10 mouse cellular contexts compared by ENCODE assay signal in the genomic region with DNA sequence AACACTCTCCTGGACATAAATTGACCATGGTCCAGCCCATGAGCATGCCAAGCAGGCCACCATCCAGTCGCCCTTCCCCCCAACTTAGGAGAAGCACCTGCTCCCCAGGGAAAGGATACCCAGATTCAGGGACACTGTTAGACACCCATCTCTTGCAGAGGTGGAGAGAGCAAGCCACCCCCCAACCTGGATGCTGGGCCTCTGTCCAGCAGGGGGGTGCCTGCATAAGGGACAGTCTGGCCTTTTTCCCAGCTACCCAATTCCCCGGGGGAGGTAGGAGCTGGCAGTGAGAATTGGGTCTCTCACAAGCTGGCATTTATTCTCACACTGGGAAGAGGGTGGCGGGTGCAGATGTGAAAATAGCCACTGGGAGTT. TPM values are rescaled to one million over a fixed set of nuclear protein-coding genes. Genes with fewer than 3 reads are reported as not detected.
DNase-seq lines count a peak whose midpoint lies in the region; ATAC-seq and TF ChIP-seq lines count a peak whose summit lies in the region.
"Had no signal": no experiment of that assay in that cellular context is flagged by ENCODE, and none has a peak within 500 bp of the region (broad histone marks: within the 10 kb centered on the region; RNA-seq: fewer than 3 reads in every experiment).

No protein-coding gene starts in this region.

- H3K4me2 ChIP-seq in forebrain, postnatal 0 days (ENCODE audit: low read depth), result peak overlapping the region; percentile 84
- H3K4me2 ChIP-seq in midbrain, embryonic 15.5 days, result peak overlapping the region; percentile 68
- H3K4me2 ChIP-seq: lung, embryonic 14.5 days had no signal

- peaks cover 11% of the 10 kb centered on the region for H3K4me1 ChIP-seq in forebrain, postnatal 0 days (ENCODE audit: insufficient read depth)
- peaks cover 38% of the 10 kb centered on the region for H3K4me1 ChIP-seq in midbrain, embryonic 15.5 days

- no peak; the same call in 1 of the 2 replicates for TF ChIP-seq CTCF in layer of hippocampus, adult 2 months (conservative IDR thresholded peaks at IDR 0.05)
- TF ChIP-seq CTCF in forebrain, postnatal 0 days (IDR thresholded peaks at IDR 0.05; ENCODE audit: low read depth), result no peak

- WGBS in forebrain, postnatal 0 days, result 24% methylated on average over 3 of the region's 3 CpGs
- WGBS in midbrain, embryonic 15.5 days, result 42% methylated on average over 3 of the region's 3 CpGs

- DNase-seq in layer of hippocampus, adult 2 months (ENCODE audit: low spot score in 2 of 2), result no peak
- no peak for DNase-seq in layer of hippocampus, adult 8-10 months (ENCODE audit: low spot score in 2 of 2)
- DNase-seq in cerebellum, postnatal 10 days, result peak; percentile 69 to 70
- no peak for DNase-seq in forebrain, postnatal 0 days
- no peak for DNase-seq in kidney, postnatal 25 days
- DNase-seq in B cell, adult 2 months, result no peak

- ATAC-seq in forebrain, postnatal 0 days, result 0 out of 2 replicates have a peak, but pooled peaks have one; percentile 20
- 0 out of 2 replicates have a peak, but pooled peaks have one; percentile 11 for ATAC-seq in midbrain, embryonic 15.5 days (replicated peaks)
- ATAC-seq in erythroblast, adult 5-6 weeks (replicated peaks; ENCODE audit: low FRiP score, poor library complexity, severe bottlenecking), result no peak

- no peaks in the 10 kb centered on the region for H3K9me3 ChIP-seq in forebrain, postnatal 0 days (ENCODE audit: low read length)
- H3K9me3 ChIP-seq in midbrain, embryonic 15.5 days, result no peaks in the 10 kb centered on the region

- H3K9ac ChIP-seq in forebrain, postnatal 0 days, result peak overlapping the region; percentile 93
- peak overlapping the region; percentile 87 for H3K9ac ChIP-seq in midbrain, embryonic 15.5 days
- H3K9ac ChIP-seq: lung, embryonic 14.5 days had no signal

- peak overlapping the region; percentile 78 for H3K4me3 ChIP-seq in layer of hippocampus, adult 2 months
- H3K4me3 ChIP-seq in forebrain, postnatal 0 days (ENCODE audit: low read depth, low read length), result peak overlapping the region; percentile 72
- H3K4me3 ChIP-seq in midbrain, embryonic 15.5 days, result peak overlapping the region; percentile 81

- no peaks in the 10 kb centered on the region for H3K36me3 ChIP-seq in forebrain, postnatal 0 days (ENCODE audit: insufficient read depth)
- H3K36me3 ChIP-seq in midbrain, embryonic 15.5 days (replicated peaks), result no peaks in the 10 kb centered on the region

- H3K27me3 ChIP-seq in forebrain, postnatal 0 days (ENCODE audit: insufficient read depth, low read length), result no peaks in the 10 kb centered on the region
- H3K27me3 ChIP-seq in midbrain, embryonic 15.5 days (replicated peaks), result no peaks in the 10 kb centered on the region

- peak overlapping the region; percentile 94 for H3K27ac ChIP-seq in layer of hippocampus, adult 2 months
- no peak overlapping the region; the same call in 1 of the 2 replicates for H3K27ac ChIP-seq in forebrain, postnatal 0 days (ENCODE audit: low read depth, low read length)
- no peak overlapping the region for H3K27ac ChIP-seq in midbrain, embryonic 15.5 days

RNA-seq across cellular contexts. Expression of gene Srrm3, which starts 0.6 kb away (rescaled TPM):
- 10 to 100 TPM; 80.9 to 81.4 TPM for total RNA-seq in layer of hippocampus, adult 2 months (2021)
- 10 to 100 TPM; 59.8 to 90.9 (median 72.0) TPM for total RNA-seq in layer of hippocampus, adult 8-10 months (2022)
- total RNA-seq in forebrain, postnatal 0 days (2014; rRNA removed), result 60.2 and 70.5 TPM in 2 replicates
- 39.4 and 44.6 TPM in 2 replicates for polyA plus RNA-seq in forebrain, postnatal 0 days (2015; fragmentation: Nextera tagmentation; extraction: Ambion mirVana)
- polyA plus RNA-seq in midbrain, embryonic 15.5 days (2015; fragmentation: Nextera tagmentation; extraction: Ambion mirVana), result 98.9 and 111 TPM in 2 replicates
- total RNA-seq in erythroblast, adult 5-6 weeks (2015; ENCODE audit: low replicate concordance), result not detected in 2 replicates
- not detected in 2 replicates for total RNA-seq in erythroblast, adult 5-6 weeks (2017; ENCODE audit: low replicate concordance)
- polyA plus RNA-seq: heart, postnatal 0 days had no signal

RNA-seq across cellular contexts. Expression of gene Mdh2, which starts 29.0 kb away (rescaled TPM):
- total RNA-seq in layer of hippocampus, adult 2 months (2021), result 100 to 1,000 TPM; 382 to 388 TPM
- total RNA-seq in layer of hippocampus, adult 8-10 months (2022), result 100 to 1,000 TPM; 392 to 413 (median 402) TPM
- total RNA-seq in forebrain, postnatal 0 days (2014; rRNA removed), result 115 and 132 TPM in 2 replicates
- polyA plus RNA-seq in forebrain, postnatal 0 days (2015; fragmentation: Nextera tagmentation; extraction: Ambion mirVana), result 663 and 665 TPM in 2 replicates
- 581 and 587 TPM in 2 replicates for polyA plus RNA-seq in midbrain, embryonic 15.5 days (2015; fragmentation: Nextera tagmentation; extraction: Ambion mirVana)
- 106 and 152 TPM in 2 replicates for total RNA-seq in erythroblast, adult 5-6 weeks (2015; ENCODE audit: low replicate concordance)
- 47.2 and 55.1 TPM in 2 replicates for total RNA-seq in erythroblast, adult 5-6 weeks (2017; ENCODE audit: low replicate concordance)

RNA-seq across cellular contexts. Expression of gene Styxl1, which starts 29.1 kb away (rescaled TPM):
- total RNA-seq in layer of hippocampus, adult 2 months (2021), result not detected
- total RNA-seq in layer of hippocampus, adult 8-10 months (2022), result under 1 TPM in 2 of 4 experiments, not detected in 2; 0.73 to 0.85 TPM
- total RNA-seq in forebrain, postnatal 0 days (2014; rRNA removed), result 0.29 and 0.54 TPM in 2 replicates
- 0.25 and 1.0 TPM in 2 replicates for polyA plus RNA-seq in forebrain, postnatal 0 days (2015; fragmentation: Nextera tagmentation; extraction: Ambion mirVana)
- 0.50 TPM in 1 of 2 replicates, not detected in the other for polyA plus RNA-seq in midbrain, embryonic 15.5 days (2015; fragmentation: Nextera tagmentation; extraction: Ambion mirVana)
- total RNA-seq in erythroblast, adult 5-6 weeks (2015; ENCODE audit: low replicate concordance), result not detected in 2 replicates
- not detected in 2 replicates for total RNA-seq in erythroblast, adult 5-6 weeks (2017; ENCODE audit: low replicate concordance)
- polyA plus RNA-seq: lung, embryonic 14.5 days had no signal

Comparison
In these comparisons a context has a peak if more than half of its experiments do, and no peak if none do; other contexts are left out.
1. DNase-seq: peak in cerebellum, postnatal 10 days (2 of 2); none in layer of hippocampus, adult 2 months (0 of 2), layer of hippocampus, adult 8-10 months (0 of 2), forebrain, postnatal 0 days (single experiment), kidney, postnatal 25 days (0 of 2) and B cell, adult 2 months (0 of 2).
2. RNA of gene Srrm3, which starts 0.6 kb away (total RNA-seq): 59.8 to 90.9 TPM in layer of hippocampus, adult 8-10 months, 80.9 to 81.4 TPM in layer of hippocampus, adult 2 months and 60.2 to 70.5 TPM in forebrain, postnatal 0 days; not detected in erythroblast, adult 5-6 weeks; every median in the first group is over 10 times any median in the second.
3. Peak in every context shown above with its lines, with median percentiles within 50 percentile points of each other: H3K4me3 ChIP-seq.